Mouse (Mus musculus) kidney, adult 2 months (tissue): ENCODE measurements at regions not wholly inside any gene's neighbourhood (a gene's known extent, or its start where the extent isn't known, plus 50 kb on each side); places are given as distances from the start of the nearest gene placed in this dataset.

ENCODE experiments used
- CTCF ChIP-seq: fragments of 200-500 bp; conservative IDR thresholded peaks from 2 replicates; pipeline ENCODE4 v1.5.1; 2011; ENCODE audit warnings: low read depth, mild to moderate bottlenecking, control low read depth, low read length, moderate library complexity, mixed read lengths; ENCODE audit not compliant: insufficient read depth, insufficient read length
- POLR2A ChIP-seq: fragments of 200-500 bp; IDR thresholded peaks from one replicate; pipeline ENCODE4 v1.6.1; 2011; ENCODE audit warnings: low read depth, low read length, control low read depth

- TF ChIP-seq CTCF = no peak
- TF ChIP-seq POLR2A = no peak
These were observed 132.5 kb downstream of the Sox4 start for GRCm38 (mm10) chr13:28820868-28821533.
